Mouse (Mus musculus): ENCODE measurements around the gene Arl8a. TPM values are rescaled to one million over a fixed set of nuclear protein-coding genes. Genes with fewer than 3 reads are reported as not detected.
"Not testable (repeated sequence)": the region's sequence is repeated elsewhere in the genome, so short reads cannot be mapped to it uniquely, and the experiment has no call there.

Gene Arl8a
- 11.2 and 12.4 TPM in 2 replicates for polyA plus RNA-seq (2015; fragmentation: Nextera tagmentation; extraction: Ambion mirVana)

DNA sequence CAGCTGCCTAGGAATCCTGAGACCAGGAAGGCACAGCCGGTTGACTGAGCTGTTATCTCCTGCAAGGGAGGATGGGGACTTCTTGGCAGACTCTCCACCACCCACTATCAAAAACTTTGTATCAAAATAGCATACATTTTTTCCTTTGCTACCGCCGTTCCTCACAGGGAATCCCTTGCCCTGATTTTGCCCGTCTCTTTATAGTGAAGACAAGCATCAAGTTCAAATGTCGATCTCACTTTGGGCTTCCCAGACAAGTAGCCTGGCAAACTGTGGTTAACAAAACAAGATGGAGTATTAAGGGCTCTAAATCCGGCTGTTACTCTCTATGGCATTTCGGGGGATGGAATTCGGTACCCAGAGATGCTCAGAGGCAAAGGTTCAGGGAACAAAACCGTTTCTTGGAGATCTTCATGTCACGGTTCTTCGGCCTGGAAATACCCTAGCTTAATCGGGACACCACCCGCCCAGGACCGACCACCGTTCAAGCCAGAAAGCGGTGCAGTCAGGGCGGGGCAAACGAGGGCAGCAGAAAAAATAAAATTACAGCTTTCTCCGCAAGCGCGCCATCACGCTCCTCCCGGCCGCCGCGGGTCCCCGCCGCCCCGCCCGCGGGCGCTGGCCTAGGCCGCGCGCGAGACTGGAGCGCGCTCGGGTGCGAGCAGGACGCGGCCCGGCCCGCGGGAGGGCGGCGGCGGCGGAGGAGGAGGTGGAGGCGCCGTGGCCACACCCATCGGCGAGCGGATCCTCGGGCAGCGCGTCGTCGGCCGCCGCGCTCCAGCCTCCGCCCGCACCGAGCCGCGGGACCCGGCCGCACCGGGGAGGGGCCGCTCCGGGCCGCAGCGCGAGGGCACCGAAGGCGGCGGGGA, at the start of gene Arl8a:
TSS of gene Arl8a (plus strand) at position 748 of the 869 bp plus-strand sequence.
- peaks cover 4% of the 10 kb centered on the region; the same call in 1 of the 2 replicates for H3K36me3 ChIP-seq (replicated peaks)
- H3K9ac ChIP-seq, result peak within 1 kb of the TSS; percentile 83
- H3K27ac ChIP-seq (replicated peaks), result peak within 1 kb of the TSS; percentile 81
- ATAC-seq (ENCODE audit: insufficient read depth), result peak; percentile 91
- H3K4me3 ChIP-seq (replicated peaks), result peak within 1 kb of the TSS; percentile 78
- peaks cover 16% of the 10 kb centered on the region for H3K27me3 ChIP-seq
- WGBS (ENCODE audit: insufficient replicate concordance), result 1% methylated on average over 78 of the region's 78 CpGs
- peaks cover 29% of the 10 kb centered on the region for H3K4me1 ChIP-seq (replicated peaks)
- no peaks in the 10 kb centered on the region for H3K9me3 ChIP-seq (replicated peaks)
- peak within 1 kb of the TSS; percentile 100 for H3K4me2 ChIP-seq

DNA sequence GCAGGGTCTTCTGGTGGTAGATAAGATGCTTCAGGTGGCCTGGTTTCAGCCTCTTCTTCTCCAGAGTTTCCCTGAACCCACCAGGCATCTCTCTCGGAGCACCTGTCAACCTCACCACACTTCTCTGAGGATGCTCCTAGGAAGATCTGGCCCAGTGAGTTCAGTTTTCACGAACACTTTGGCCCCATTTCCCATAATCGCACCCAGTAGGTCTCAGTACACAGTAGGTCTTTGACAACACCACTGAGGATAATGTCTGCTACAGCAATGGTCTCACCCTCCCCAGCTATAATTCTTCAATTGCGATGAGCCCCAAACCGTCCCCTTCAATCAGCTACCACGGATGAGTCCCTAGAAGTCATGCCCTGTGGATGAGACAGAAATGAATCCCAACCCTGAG, 49.2 kb upstream of the Arl8a start:
- 58% methylated on average over 6 of the region's 6 CpGs for WGBS (ENCODE audit: insufficient replicate concordance)
- Histone ChIP-seq H3K27me3 (peaks cover 28% of the 10 kb centered on the region), H3K4me3 (replicated peaks) (no peak overlapping the region), H3K27ac (replicated peaks) (no peak overlapping the region), H3K4me2 (no peak overlapping the region), H3K9ac (no peak overlapping the region), H3K4me1 (replicated peaks) (peaks cover 10% of the 10 kb centered on the region; the same call in 1 of the 2 replicates), H3K9me3 (replicated peaks) (no peaks in the 10 kb centered on the region), H3K36me3 (replicated peaks) (no peaks in the 10 kb centered on the region)
- no peak for ATAC-seq (ENCODE audit: insufficient read depth)

DNA sequence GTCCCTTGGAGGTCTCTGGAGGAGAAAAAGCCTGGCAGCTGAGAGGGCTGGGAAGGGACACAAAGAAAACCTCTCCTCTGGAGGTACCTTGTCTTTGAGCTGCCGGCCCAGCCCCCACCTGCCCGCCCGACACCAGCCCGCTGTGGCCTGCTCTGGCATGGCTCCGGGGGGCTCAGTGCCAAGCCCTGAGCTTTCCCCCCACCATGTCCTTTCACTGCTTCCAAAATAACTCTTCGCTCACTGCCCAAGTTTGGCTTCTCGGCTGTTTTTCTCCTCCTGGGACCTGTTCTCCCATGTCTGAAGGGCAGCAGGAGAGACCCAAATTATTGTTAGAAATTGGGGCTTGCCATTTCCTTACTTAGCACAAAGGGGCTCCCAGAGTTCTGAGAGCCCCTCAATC, 48.2 kb upstream of the Arl8a start:
- Histone ChIP-seq H3K4me1 (replicated peaks) (peaks cover 10% of the 10 kb centered on the region; the same call in 1 of the 2 replicates), H3K9ac (no peak overlapping the region), H3K9me3 (replicated peaks) (no peaks in the 10 kb centered on the region), H3K27me3 (peaks cover 38% of the 10 kb centered on the region), H3K4me3 (replicated peaks) (no peak overlapping the region), H3K36me3 (replicated peaks) (no peaks in the 10 kb centered on the region), H3K27ac (replicated peaks) (no peak overlapping the region), H3K4me2 (no peak overlapping the region)
- no peak for ATAC-seq (ENCODE audit: insufficient read depth)
- 74% methylated on average over 7 of the region's 7 CpGs for WGBS (ENCODE audit: insufficient replicate concordance)

DNA sequence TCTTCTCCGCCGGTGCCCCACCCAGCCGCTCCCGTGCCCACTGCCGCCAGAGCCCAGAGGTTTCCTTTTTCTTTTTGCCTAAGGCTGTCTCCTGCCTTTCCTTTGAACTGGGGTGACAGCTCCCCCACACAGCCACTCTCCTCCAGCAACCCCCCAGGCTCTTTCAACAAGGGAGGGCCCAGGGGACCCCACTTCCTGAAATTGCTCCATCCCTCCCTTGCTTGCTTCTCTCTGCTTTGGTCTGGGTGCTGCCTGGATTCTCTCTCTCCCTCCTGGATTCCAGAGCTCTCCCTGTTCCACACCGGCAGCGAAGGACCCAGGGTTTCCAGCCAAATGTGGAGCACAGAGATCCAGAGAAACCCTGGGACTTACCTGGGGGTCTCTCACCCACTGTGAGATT, 46.2 kb upstream of the Arl8a start:
- Histone ChIP-seq H3K4me3 (replicated peaks) (no peak overlapping the region), H3K9me3 (replicated peaks) (no peaks in the 10 kb centered on the region), H3K9ac (no peak overlapping the region), H3K27ac (replicated peaks) (no peak overlapping the region), H3K4me1 (replicated peaks) (peaks cover 6% of the 10 kb centered on the region), H3K4me2 (no peak overlapping the region), H3K36me3 (replicated peaks) (no peaks in the 10 kb centered on the region), H3K27me3 (peaks cover 58% of the 10 kb centered on the region)
- no peak for ATAC-seq (ENCODE audit: insufficient read depth)
- WGBS (ENCODE audit: insufficient replicate concordance), result 48% methylated on average over 7 of the region's 7 CpGs

DNA sequence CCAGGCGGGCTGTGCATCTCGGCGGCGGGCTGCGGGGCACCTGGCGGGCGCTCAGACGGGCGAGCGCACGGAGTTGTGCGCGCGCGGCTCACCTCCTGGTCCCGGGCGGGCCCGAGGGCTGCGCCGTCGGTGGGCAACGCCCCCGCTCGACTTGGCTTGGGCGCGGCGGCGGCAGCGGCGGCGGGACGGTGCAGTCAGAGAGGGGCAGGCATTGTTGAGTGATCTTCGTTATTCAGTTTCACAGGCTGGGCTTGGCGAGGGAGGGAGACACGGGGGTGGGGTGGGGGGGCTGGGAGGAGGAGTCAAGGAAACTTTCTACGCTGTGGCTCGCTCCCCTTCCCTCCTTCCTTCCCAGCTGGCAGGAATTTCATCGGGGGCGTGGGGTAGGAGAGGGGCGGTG, 41.5 kb upstream of the Arl8a start, which contains the start of gene Lgr6:
TSS of gene Lgr6 (minus strand) at position 153 of the 400 bp plus-strand sequence.
- no peak within 1 kb of the TSS for H3K27ac ChIP-seq (replicated peaks)
- no peak for ATAC-seq (ENCODE audit: insufficient read depth)
- whole genome bisulfite sequencing (ENCODE audit: insufficient replicate concordance), result under 1% methylated on average over 40 of the region's 40 CpGs
- H3K4me3 ChIP-seq (replicated peaks), result peak within 1 kb of the TSS; percentile 32
- H3K9ac ChIP-seq, result no peak within 1 kb of the TSS
- peak within 1 kb of the TSS; percentile 43 for H3K4me2 ChIP-seq
- no peaks in the 10 kb centered on the region for H3K9me3 ChIP-seq (replicated peaks)
- peaks cover 68% of the 10 kb centered on the region for H3K27me3 ChIP-seq
- peaks cover 4% of the 10 kb centered on the region for H3K4me1 ChIP-seq (replicated peaks)
- no peaks in the 10 kb centered on the region for H3K36me3 ChIP-seq (replicated peaks)

DNA sequence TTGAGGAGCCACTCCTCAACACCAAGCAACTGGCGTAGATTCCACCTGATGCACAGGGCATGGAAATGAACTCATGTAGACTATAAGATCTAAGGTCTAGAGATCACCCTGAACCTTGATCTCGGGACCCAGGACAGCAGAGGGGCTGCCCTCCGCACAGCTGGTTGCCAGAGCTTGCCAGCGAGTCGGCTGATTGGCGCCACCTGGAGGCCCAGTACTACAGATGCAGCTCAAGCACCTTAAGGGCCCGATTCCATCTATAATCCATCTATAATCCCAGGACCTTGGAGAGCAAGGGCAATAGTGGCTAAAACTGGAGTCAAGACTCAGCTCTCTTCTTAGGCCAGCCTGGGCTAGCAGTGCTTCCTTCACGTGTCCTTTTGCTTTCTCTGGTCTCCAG, 40.7 kb upstream of the Arl8a start:
- no peaks in the 10 kb centered on the region for H3K36me3 ChIP-seq (replicated peaks)
- no peak for ATAC-seq (ENCODE audit: insufficient read depth)
- no peak overlapping the region for H3K4me2 ChIP-seq
- H3K4me3 ChIP-seq (replicated peaks), result no peak overlapping the region
- WGBS (ENCODE audit: insufficient replicate concordance), result 3% methylated on average over 8 of the region's 8 CpGs
- peaks cover 61% of the 10 kb centered on the region for H3K27me3 ChIP-seq
- no peaks in the 10 kb centered on the region for H3K9me3 ChIP-seq (replicated peaks)
- no peak overlapping the region for H3K27ac ChIP-seq (replicated peaks)
- H3K4me1 ChIP-seq (replicated peaks), result peaks cover 4% of the 10 kb centered on the region
- H3K9ac ChIP-seq, result no peak overlapping the region

DNA sequence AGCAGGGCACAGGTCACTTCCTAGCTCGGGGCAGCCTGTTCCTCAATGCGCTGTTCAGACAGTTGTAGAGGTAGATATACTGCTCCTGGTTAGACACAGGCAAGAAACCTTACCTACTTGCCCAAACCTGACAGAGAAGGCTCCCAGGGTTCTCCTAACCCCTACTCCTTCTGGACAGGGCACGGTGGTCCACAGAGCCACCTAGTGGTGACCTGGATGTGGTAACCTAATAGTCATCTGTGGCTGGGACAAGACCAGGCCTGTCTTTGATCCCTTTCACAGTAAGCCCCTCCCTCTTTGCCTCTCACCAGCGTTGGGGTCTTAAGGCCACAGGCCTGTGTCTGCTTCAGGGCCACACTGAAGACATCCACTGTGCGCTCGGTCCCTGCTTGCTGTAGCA, 38.0 kb upstream of the Arl8a start:
- Histone ChIP-seq H3K4me3 (replicated peaks) (no peak overlapping the region), H3K4me1 (replicated peaks) (peaks cover 10% of the 10 kb centered on the region), H3K36me3 (replicated peaks) (no peaks in the 10 kb centered on the region), H3K27ac (replicated peaks) (no peak overlapping the region), H3K4me2 (no peak overlapping the region), H3K27me3 (peaks cover 34% of the 10 kb centered on the region), H3K9ac (no peak overlapping the region), H3K9me3 (replicated peaks) (no peaks in the 10 kb centered on the region)
- WGBS (ENCODE audit: insufficient replicate concordance), result 42% methylated on average over 6 of the region's 6 CpGs
- ATAC-seq (ENCODE audit: insufficient read depth), result no peak

DNA sequence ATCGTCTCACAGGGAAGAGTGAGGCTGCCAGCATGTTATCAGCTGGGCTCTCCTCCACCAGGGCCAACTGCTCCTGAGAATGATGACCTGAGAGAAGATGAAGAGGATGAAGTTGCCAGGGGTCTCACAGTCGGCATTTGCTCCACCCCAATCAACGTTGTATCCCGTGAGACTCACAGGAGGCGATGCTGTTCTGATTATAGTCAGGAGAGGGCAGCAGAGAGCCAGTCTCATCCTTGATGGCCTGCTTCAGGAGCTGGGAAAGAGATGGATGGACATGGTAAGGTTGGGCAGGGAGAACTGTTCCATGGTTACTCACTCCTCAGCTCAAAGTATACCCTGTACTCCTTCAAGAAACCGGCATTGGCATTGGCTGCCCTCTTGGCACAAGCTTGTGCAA, 36.5 kb upstream of the Arl8a start:
- no peak overlapping the region for H3K4me2 ChIP-seq
- peaks cover 7% of the 10 kb centered on the region for H3K4me1 ChIP-seq (replicated peaks)
- H3K9ac ChIP-seq, result no peak overlapping the region
- no peak for ATAC-seq (ENCODE audit: insufficient read depth)
- 14% methylated on average over 6 of the region's 6 CpGs for WGBS (ENCODE audit: insufficient replicate concordance)
- H3K36me3 ChIP-seq (replicated peaks), result no peaks in the 10 kb centered on the region
- peaks cover 19% of the 10 kb centered on the region for H3K27me3 ChIP-seq
- H3K27ac ChIP-seq (replicated peaks), result no peak overlapping the region
- H3K4me3 ChIP-seq (replicated peaks), result no peak overlapping the region
- H3K9me3 ChIP-seq (replicated peaks), result no peaks in the 10 kb centered on the region

DNA sequence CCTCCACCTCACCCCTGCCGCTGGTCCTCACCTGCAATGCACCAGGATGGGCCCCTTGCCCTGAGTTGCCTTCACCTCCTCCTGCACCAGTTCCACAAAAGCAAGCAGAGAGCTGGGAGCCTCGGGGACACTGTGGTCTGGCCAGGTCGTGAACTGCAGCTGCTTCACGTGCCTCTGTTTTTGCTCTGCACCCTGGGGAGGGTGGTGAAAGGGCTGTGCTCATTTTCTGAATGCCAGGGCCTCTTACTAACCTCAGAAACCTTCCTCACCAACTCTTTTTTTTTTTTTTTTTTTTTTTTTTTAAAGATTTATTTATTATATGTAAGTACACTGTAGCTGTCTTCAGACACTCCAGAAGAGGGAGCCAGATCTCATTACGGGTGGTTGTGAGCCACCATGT, 35.4 kb upstream of the Arl8a start:
- ATAC-seq (ENCODE audit: insufficient read depth); H3K27ac ChIP-seq (replicated peaks); H3K27me3 ChIP-seq; H3K4me3 ChIP-seq (replicated peaks); H3K9me3 ChIP-seq (replicated peaks); H3K36me3 ChIP-seq (replicated peaks); H3K9ac ChIP-seq; H3K4me2 ChIP-seq; H3K4me1 ChIP-seq (replicated peaks): not testable (repeated sequence)
- WGBS (ENCODE audit: insufficient replicate concordance), result 53% methylated on average over 4 of the region's 5 CpGs

DNA sequence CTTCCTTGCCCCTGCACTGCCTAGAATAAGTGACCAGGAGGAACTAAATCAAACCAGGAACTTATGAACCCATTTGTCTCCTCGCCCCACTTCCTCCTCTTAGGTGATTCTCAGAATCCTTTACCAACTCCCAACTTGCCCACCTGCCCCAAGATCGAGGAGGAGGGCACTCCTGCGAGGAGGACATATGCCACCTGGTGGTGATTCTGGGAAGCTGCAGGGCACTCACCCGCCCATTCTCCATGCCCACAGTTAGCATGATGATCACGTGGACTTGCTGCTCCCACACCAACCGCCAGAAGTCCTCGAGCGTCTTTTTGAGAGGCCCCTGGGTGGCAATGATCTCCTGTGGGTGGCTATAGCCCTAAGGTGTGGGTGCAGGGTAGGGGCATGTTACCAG, 34.0 kb upstream of the Arl8a start:
- H3K27ac ChIP-seq (replicated peaks), result no peak overlapping the region
- WGBS (ENCODE audit: insufficient replicate concordance), result under 1% methylated on average over 8 of the region's 8 CpGs
- H3K4me3 ChIP-seq (replicated peaks), result no peak overlapping the region
- no peak overlapping the region for H3K9ac ChIP-seq
- H3K9me3 ChIP-seq (replicated peaks), result no peaks in the 10 kb centered on the region
- H3K36me3 ChIP-seq (replicated peaks), result no peaks in the 10 kb centered on the region
- no peak overlapping the region for H3K4me2 ChIP-seq
- no peak for ATAC-seq (ENCODE audit: insufficient read depth)
- no peaks in the 10 kb centered on the region; the same call in 1 of the 2 replicates for H3K27me3 ChIP-seq
- peaks cover 7% of the 10 kb centered on the region; the same call in 1 of the 2 replicates for H3K4me1 ChIP-seq (replicated peaks)

DNA sequence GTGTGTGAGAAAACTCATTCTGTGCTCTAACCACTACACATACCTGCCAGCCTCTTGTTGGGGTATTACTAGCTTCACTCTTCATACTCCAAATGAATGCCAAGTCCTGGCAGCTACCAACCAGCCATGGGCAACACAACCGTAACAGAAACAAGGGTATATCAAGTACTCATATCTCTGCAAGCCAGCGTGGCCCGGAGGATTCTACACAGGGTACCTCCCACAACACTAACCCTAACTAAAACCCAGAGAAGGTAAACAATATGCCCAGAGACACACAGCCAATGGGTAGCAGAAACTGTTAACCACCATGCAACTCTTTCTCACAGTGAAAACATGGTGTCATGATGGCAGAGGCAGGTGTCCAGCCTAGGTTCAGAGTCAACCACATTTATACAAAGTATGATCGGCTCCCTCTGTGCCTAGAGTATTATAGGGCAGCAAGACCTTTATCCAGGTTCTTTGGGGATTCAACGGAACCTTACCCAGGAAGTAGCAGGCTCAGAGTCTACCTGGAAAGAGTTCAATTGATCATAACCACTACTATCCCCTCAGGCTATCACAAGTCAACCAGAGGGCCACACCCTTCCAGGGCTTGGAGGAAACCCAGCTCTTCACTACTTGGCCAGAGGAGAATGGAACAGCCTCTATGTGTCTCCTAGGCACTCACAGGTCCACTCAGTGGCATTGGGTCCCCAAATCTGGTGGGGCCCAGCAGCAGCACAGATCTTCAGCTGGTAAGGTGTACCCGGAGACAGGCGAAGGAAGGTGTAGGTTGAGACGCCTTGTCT, 21.9 kb upstream of the Arl8a start:
- H3K27me3 ChIP-seq, result peaks cover 11% of the 10 kb centered on the region
- H3K27ac ChIP-seq (replicated peaks), result no peak overlapping the region
- no peaks in the 10 kb centered on the region for H3K9me3 ChIP-seq (replicated peaks)
- WGBS (ENCODE audit: insufficient replicate concordance), result 62% methylated on average over 8 of the region's 8 CpGs
- H3K4me2 ChIP-seq, result no peak overlapping the region
- H3K36me3 ChIP-seq (replicated peaks), result no peaks in the 10 kb centered on the region
- no peak overlapping the region for H3K9ac ChIP-seq
- H3K4me3 ChIP-seq (replicated peaks), result no peak overlapping the region
- H3K4me1 ChIP-seq (replicated peaks), result peaks cover 8% of the 10 kb centered on the region; the same call in 1 of the 2 replicates
- no peak for ATAC-seq (ENCODE audit: insufficient read depth)
